Mouse (Mus musculus): Measurements from ENCODE around the gene Gm10409. TPM values are rescaled to one million over a fixed set of nuclear protein-coding genes. Genes with fewer than 3 reads are reported as not detected.
"Not testable (repeated sequence)": the region's sequence is repeated elsewhere in the genome, so short reads cannot be mapped to it uniquely, and the experiment has no call there.

Gm10409 gene
- polyA plus RNA-seq (2012; rRNA removed) = not detected in 2 replicates

DNA sequence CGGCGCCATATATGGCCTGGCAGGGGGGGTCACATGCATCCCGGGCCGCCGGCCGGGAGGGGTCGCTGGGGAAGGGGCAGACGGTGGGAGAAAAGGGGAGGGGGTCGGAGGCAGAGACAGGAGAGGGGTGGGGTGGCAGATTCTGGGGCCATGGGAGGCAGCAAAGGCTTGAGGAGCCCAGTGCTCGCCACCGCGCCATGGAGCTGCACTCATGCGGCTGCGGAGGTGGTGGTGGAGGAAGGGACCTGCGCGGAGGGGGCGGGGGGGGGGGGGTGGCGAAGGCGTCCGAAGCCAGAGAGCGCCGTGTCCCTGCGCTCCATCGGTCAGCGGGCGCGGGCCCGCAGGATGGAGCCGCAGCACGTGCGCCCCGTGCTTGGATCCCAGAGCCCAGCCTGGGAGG lies at the start of gene Gm10409:
Gene Gm10409 (plus strand): TSS at position 301 of the 400 bp plus-strand sequence.
- not testable (repeated sequence) for H3K27me3 ChIP-seq (ENCODE audit: control insufficient read depth, insufficient read depth, low read length); H3K4me3 ChIP-seq (ENCODE audit: low read depth, low read length); H3K36me3 ChIP-seq (ENCODE audit: control insufficient read depth, insufficient read depth, low read length); H3K27ac ChIP-seq (ENCODE audit: insufficient read depth, low read depth, low read length); H3K4me1 ChIP-seq (ENCODE audit: control insufficient read depth, insufficient read depth, insufficient read length, low read length)
- no CpG with 5 or more reads among the region's 32 CpGs for WGBS

GRCm38 (mm10) chr14:3394793-3395192 lies 17.6 kb upstream of the Gm10409 start, which contains the start of gene Gm10413:
TSS of gene Gm10413 (plus strand) at chr14:3395093.
- no CpG with 5 or more reads among the region's 2 CpGs for WGBS

DNA sequence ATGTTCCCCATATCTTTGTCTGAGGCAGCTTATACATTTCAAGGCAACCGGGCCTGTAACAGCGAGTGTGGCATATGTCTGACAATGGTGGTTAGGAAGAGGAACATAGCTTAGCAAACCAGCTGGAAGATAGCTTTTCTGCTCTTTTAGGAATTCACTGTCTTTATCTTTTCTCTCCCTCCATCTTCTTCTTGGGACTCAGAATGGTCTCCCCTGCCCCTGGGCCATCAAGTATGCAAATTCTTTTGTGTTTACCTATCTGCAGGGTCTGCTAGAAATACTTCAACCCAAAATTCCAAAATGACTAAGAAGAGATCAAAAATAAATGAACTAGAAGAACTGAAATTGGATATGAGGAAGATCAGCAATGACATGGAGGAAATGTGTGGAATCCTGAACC lies 15.4 kb downstream of the Gm10409 start, which contains the start of gene Gm3005:
Gene Gm3005 (plus strand): TSS at position 301 of the 400 bp plus-strand sequence.
- H3K27ac ChIP-seq (ENCODE audit: insufficient read depth, low read depth, low read length); H3K4me1 ChIP-seq (ENCODE audit: control insufficient read depth, insufficient read depth, insufficient read length, low read length); H3K4me3 ChIP-seq (ENCODE audit: low read depth, low read length); H3K36me3 ChIP-seq (ENCODE audit: control insufficient read depth, insufficient read depth, low read length); H3K27me3 ChIP-seq (ENCODE audit: control insufficient read depth, insufficient read depth, low read length): not testable (repeated sequence)
- WGBS = no CpG with 5 or more reads among the region's 2 CpGs

More at GRCm38 (mm10) chr14:3394793-3395192, 17.6 kb upstream of the Gm10409 start, which contains the start of gene Gm10413:
- H3K4me3 ChIP-seq (ENCODE audit: low read depth, low read length); H3K27me3 ChIP-seq (ENCODE audit: control insufficient read depth, insufficient read depth, low read length); H3K4me1 ChIP-seq (ENCODE audit: control insufficient read depth, insufficient read depth, insufficient read length, low read length); H3K27ac ChIP-seq (ENCODE audit: insufficient read depth, low read depth, low read length); H3K36me3 ChIP-seq (ENCODE audit: control insufficient read depth, insufficient read depth, low read length): not testable (repeated sequence)

DNA sequence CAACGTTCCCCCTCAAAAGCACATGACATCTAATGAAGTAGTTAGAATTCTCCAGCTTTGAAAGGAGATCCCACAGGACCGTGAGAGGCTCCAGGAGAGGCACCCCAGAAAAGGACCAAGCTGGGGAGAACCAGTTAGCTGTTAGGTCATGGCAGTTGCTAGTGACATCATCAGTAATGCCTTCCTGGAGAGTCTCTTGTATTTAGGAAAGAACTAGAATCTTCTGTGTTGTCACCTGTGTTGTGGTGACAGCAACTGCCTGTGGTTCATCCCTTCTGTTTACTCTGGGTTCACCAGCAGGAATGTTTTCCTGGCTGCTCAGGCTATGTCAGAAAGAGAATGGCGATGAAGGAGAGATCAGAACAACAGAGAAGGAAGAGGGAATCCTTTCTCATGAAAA lies 36.7 kb downstream of the Gm10409 start, which contains the start of gene Gm10408:
Gene Gm10408 (plus strand): TSS at position 301 of the 400 bp plus-strand sequence.
- H3K27me3 ChIP-seq (ENCODE audit: control insufficient read depth, insufficient read depth, low read length); H3K4me1 ChIP-seq (ENCODE audit: control insufficient read depth, insufficient read depth, insufficient read length, low read length); H3K4me3 ChIP-seq (ENCODE audit: low read depth, low read length); H3K36me3 ChIP-seq (ENCODE audit: control insufficient read depth, insufficient read depth, low read length); H3K27ac ChIP-seq (ENCODE audit: insufficient read depth, low read depth, low read length): not testable (repeated sequence)
- no CpG with 5 or more reads among the region's 3 CpGs for WGBS

Other genes with a start within 250 kb of the Gm10409 start
- gene Gm5795, start 224.4 kb upstream of the Gm10409 start, polyA plus RNA-seq (2012; rRNA removed) = not detected in 2 replicates
- 0.08 TPM in 1 of 2 replicates, not detected in the other for gene D830030K20Rik, start 204.1 kb upstream of the Gm10409 start, polyA plus RNA-seq (2012; rRNA removed)
- gene Gm2956, start 80.0 kb upstream of the Gm10409 start, polyA plus RNA-seq (2012; rRNA removed) = not detected in 2 replicates
- not detected in 2 replicates for gene Gm10413, start 17.5 kb upstream of the Gm10409 start, polyA plus RNA-seq (2012; rRNA removed)
- gene Gm3005, start 15.5 kb downstream of the Gm10409 start, polyA plus RNA-seq (2012; rRNA removed) = not detected in 2 replicates
- not detected in 2 replicates for gene Gm10408, start 36.8 kb downstream of the Gm10409 start, polyA plus RNA-seq (2012; rRNA removed)
- not detected in 2 replicates for gene Gm3012, start 221.9 kb downstream of the Gm10409 start, polyA plus RNA-seq (2012; rRNA removed)
- gene Gm3020, start 239.4 kb downstream of the Gm10409 start, polyA plus RNA-seq (2012; rRNA removed) = not detected in 2 replicates

Measured in small intestine, adult 2 months (tissue).